Mouse (Mus musculus): ENCODE data around the gene Prickle3. TPM values are rescaled to one million over a fixed set of nuclear protein-coding genes. Genes with fewer than 3 reads are reported as not detected.

Prickle3 gene
- polyA plus RNA-seq, 1 experiment, result 6.1 TPM

DNA sequence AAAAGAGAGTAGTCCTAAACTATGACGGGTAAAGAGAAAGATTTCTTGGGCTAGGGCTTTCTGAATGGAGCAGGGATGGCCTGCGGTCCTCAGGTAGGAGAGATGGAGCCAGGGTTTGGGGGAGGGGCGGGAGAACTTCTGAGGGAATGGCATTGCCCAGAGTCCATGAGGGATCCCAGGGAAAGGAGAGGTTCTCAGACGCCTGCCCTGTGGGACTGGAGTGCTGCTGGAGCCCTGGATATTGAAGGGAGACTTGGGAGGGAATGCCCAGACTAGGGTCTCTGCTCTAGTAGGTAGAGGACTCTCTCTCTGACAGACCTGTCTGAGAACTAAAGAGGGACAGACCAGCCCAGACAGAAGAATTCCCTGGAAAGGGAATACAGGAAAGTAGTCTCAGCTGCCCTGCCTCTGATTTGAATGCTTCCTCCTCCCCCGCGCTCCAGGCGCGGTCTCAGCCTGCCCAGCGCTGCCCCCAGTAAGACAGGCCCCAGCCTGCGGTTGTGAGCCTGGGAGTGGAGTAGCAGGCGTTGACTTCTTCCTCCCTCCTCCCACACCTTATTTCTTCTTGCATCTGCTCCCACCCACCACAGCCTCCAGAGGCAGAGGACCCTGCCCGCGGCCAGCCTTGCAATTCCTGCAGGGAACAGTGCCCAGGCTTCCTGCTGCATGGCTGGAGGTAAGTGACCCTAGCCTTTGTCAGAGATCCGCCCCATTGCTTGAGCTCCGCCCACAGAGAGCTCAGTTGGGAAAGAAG lies 1.1 kb downstream of the Prickle3 start:
- TF ChIP-seq CTCF (IDR thresholded peaks at IDR 0.05; ENCODE audit: low read depth, low read length) (no peak), POLR2A (IDR thresholded peaks at IDR 0.05; ENCODE audit: insufficient read depth, low read length) (no peak), EP300 (IDR thresholded peaks at IDR 0.05; ENCODE audit: insufficient read depth, low read depth, low read length) (no peak)
- Histone ChIP-seq H3K4me3 (ENCODE audit: low read depth, low read length) (peak overlapping the region; percentile 42), H3K36me3 (ENCODE audit: control insufficient read depth, insufficient read depth, low read length, poor library complexity, severe bottlenecking) (no peaks in the 10 kb centered on the region), H3K9ac (ENCODE audit: low read depth, poor library complexity, severe bottlenecking) (peak overlapping the region; percentile 58; the same call in 1 of the 2 replicates), H3K9me3 (replicated peaks; ENCODE audit: control insufficient read depth, insufficient read depth, low read length, poor library complexity, severe bottlenecking) (no peaks in the 10 kb centered on the region), H3K27ac (ENCODE audit: insufficient read depth, low read length) (no peak overlapping the region), H3K4me1 (ENCODE audit: control insufficient read depth, insufficient read depth, low read length) (no peaks in the 10 kb centered on the region), H3K27me3 (ENCODE audit: control insufficient read depth, insufficient read depth, low read length, poor library complexity, severe bottlenecking) (no peaks in the 10 kb centered on the region)

GRCm38 (mm10) chrX:7658785-7659589 lies 1.9 kb downstream of the Prickle3 start:
- TF ChIP-seq CTCF (IDR thresholded peaks at IDR 0.05; ENCODE audit: low read depth, low read length) (no peak), POLR2A (IDR thresholded peaks at IDR 0.05; ENCODE audit: insufficient read depth, low read length) (no peak), EP300 (IDR thresholded peaks at IDR 0.05; ENCODE audit: insufficient read depth, low read depth, low read length) (no peak)
- Histone ChIP-seq H3K4me3 (ENCODE audit: low read depth, low read length) (no peak overlapping the region), H3K27me3 (ENCODE audit: control insufficient read depth, insufficient read depth, low read length, poor library complexity, severe bottlenecking) (no peaks in the 10 kb centered on the region), H3K9ac (ENCODE audit: low read depth, poor library complexity, severe bottlenecking) (no peak overlapping the region), H3K4me1 (ENCODE audit: control insufficient read depth, insufficient read depth, low read length) (no peaks in the 10 kb centered on the region), H3K36me3 (ENCODE audit: control insufficient read depth, insufficient read depth, low read length, poor library complexity, severe bottlenecking) (no peaks in the 10 kb centered on the region), H3K9me3 (replicated peaks; ENCODE audit: control insufficient read depth, insufficient read depth, low read length, poor library complexity, severe bottlenecking) (no peaks in the 10 kb centered on the region), H3K27ac (ENCODE audit: insufficient read depth, low read length) (0 out of 2 replicates have a peak overlapping the region, but pooled peaks have one; percentile 45)

DNA sequence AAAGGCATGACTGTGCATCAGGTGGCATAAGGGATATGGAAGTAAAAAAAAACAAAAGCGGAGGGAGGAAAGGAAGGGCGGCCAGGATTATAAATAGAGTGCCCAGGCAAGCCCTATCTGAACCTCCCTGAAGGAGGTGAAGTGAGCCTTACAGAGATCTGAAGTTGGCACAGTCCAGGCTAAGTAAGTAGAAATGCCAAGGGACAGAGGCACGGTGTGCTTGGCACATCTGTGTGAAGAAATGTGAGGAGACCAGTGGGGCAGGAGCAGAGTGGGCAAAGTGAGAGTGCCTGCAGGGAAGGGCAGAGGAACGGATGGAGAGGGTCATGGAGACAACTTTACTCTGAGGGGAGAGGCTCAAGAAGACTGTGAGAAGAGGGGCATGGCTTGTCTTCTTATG lies 4.0 kb downstream of the Prickle3 start:
- Histone ChIP-seq H3K27me3 (ENCODE audit: control insufficient read depth, insufficient read depth, low read length, poor library complexity, severe bottlenecking) (no peaks in the 10 kb centered on the region), H3K4me1 (ENCODE audit: control insufficient read depth, insufficient read depth, low read length) (no peaks in the 10 kb centered on the region), H3K9me3 (replicated peaks; ENCODE audit: control insufficient read depth, insufficient read depth, low read length, poor library complexity, severe bottlenecking) (no peaks in the 10 kb centered on the region)

GRCm38 (mm10) chrX:7662936-7663335 lies 5.9 kb downstream of the Prickle3 start:
- H3K9me3 ChIP-seq (replicated peaks; ENCODE audit: control insufficient read depth, insufficient read depth, low read length, poor library complexity, severe bottlenecking), result no peaks in the 10 kb centered on the region
- H3K36me3 ChIP-seq (ENCODE audit: control insufficient read depth, insufficient read depth, low read length, poor library complexity, severe bottlenecking), result no peaks in the 10 kb centered on the region
- H3K27me3 ChIP-seq (ENCODE audit: control insufficient read depth, insufficient read depth, low read length, poor library complexity, severe bottlenecking), result no peaks in the 10 kb centered on the region
- no peak overlapping the region for H3K4me3 ChIP-seq (ENCODE audit: low read depth, low read length)
- no peak overlapping the region for H3K27ac ChIP-seq (ENCODE audit: insufficient read depth, low read length)
- no peaks in the 10 kb centered on the region for H3K4me1 ChIP-seq (ENCODE audit: control insufficient read depth, insufficient read depth, low read length)
- TF ChIP-seq EP300 (IDR thresholded peaks at IDR 0.05; ENCODE audit: insufficient read depth, low read depth, low read length), result no peak
- no peak for TF ChIP-seq CTCF (IDR thresholded peaks at IDR 0.05; ENCODE audit: low read depth, low read length)
- TF ChIP-seq POLR2A (IDR thresholded peaks at IDR 0.05; ENCODE audit: insufficient read depth, low read length), result no peak
- no peak overlapping the region for H3K9ac ChIP-seq (ENCODE audit: low read depth, poor library complexity, severe bottlenecking)

More for the DNA sequence above, 4.0 kb downstream of the Prickle3 start:
- H3K4me3 ChIP-seq (ENCODE audit: low read depth, low read length), result no peak overlapping the region
- no peak overlapping the region for H3K9ac ChIP-seq (ENCODE audit: low read depth, poor library complexity, severe bottlenecking)
- TF ChIP-seq CTCF (IDR thresholded peaks at IDR 0.05; ENCODE audit: low read depth, low read length) (no peak), EP300 (IDR thresholded peaks at IDR 0.05; ENCODE audit: insufficient read depth, low read depth, low read length) (no peak), POLR2A (IDR thresholded peaks at IDR 0.05; ENCODE audit: insufficient read depth, low read length) (no peak)
- no peaks in the 10 kb centered on the region for H3K36me3 ChIP-seq (ENCODE audit: control insufficient read depth, insufficient read depth, low read length, poor library complexity, severe bottlenecking)
- H3K27ac ChIP-seq (ENCODE audit: insufficient read depth, low read length), result no peak overlapping the region

DNA sequence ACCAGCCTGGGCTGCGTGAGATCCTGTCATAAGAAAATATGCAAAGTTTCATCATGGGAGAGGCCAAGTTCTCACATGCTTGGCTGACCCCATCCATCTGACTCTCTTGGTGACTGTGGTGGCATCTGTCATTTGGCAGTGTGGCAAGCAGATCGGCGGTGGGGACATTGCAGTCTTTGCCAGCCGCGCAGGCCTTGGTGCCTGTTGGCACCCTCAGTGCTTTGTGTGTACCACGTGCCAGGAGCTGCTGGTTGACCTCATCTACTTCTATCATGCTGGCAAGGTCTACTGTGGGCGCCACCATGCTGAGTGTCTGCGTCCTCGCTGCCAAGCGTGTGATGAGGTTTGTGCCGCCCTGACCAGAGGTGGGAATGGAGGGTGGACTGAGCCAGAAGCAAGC lies 7.7 kb downstream of the Prickle3 start:
- Histone ChIP-seq H3K4me1 (ENCODE audit: control insufficient read depth, insufficient read depth, low read length) (no peaks in the 10 kb centered on the region), H3K36me3 (ENCODE audit: control insufficient read depth, insufficient read depth, low read length, poor library complexity, severe bottlenecking) (peaks cover 6% of the 10 kb centered on the region; the same call in 1 of the 2 replicates), H3K4me3 (ENCODE audit: low read depth, low read length) (no peak overlapping the region), H3K27me3 (ENCODE audit: control insufficient read depth, insufficient read depth, low read length, poor library complexity, severe bottlenecking) (no peaks in the 10 kb centered on the region), H3K9ac (ENCODE audit: low read depth, poor library complexity, severe bottlenecking) (no peak overlapping the region), H3K9me3 (replicated peaks; ENCODE audit: control insufficient read depth, insufficient read depth, low read length, poor library complexity, severe bottlenecking) (no peaks in the 10 kb centered on the region), H3K27ac (ENCODE audit: insufficient read depth, low read length) (no peak overlapping the region)
- TF ChIP-seq EP300 (IDR thresholded peaks at IDR 0.05; ENCODE audit: insufficient read depth, low read depth, low read length) (no peak), CTCF (IDR thresholded peaks at IDR 0.05; ENCODE audit: low read depth, low read length) (no peak), POLR2A (IDR thresholded peaks at IDR 0.05; ENCODE audit: insufficient read depth, low read length) (no peak)

Measured in ES-Bruce4 (cell line).